Mouse (Mus musculus): ENCODE data around the gene Gm11099.

The Gm11099 gene

GRCm38 (mm10) chr2:58859134-58859533 lies at the start of gene Gm11099:
Gene Gm11099 (plus strand): TSS chr2:58859434.
- no peak for DNase-seq (ENCODE audit: low read depth)

- no peak for DNase-seq (ENCODE audit: low read depth)
Observed at GRCm38 (mm10) chr2:58812941-58813340, 46.3 kb upstream of the Gm11099 start.

GRCm38 (mm10) chr2:58828910-58829600 lies 30.2 kb upstream of the Gm11099 start:
- no peak for DNase-seq (ENCODE audit: low read depth)

GRCm38 (mm10) chr2:58829981-58830742 lies 29.1 kb upstream of the Gm11099 start:
- no peak for DNase-seq (ENCODE audit: low read depth)

GRCm38 (mm10) chr2:58832253-58832980 lies 26.8 kb upstream of the Gm11099 start:
- no peak for DNase-seq (ENCODE audit: low read depth)

- DNase-seq (ENCODE audit: low read depth), result no peak
Observed at GRCm38 (mm10) chr2:58841021-58841420, 18.2 kb upstream of the Gm11099 start.

GRCm38 (mm10) chr2:58842443-58842842 lies 16.8 kb upstream of the Gm11099 start:
- DNase-seq (ENCODE audit: low read depth), result no peak

- DNase-seq (ENCODE audit: low read depth), result no peak
Observed at GRCm38 (mm10) chr2:58844499-58844898, 14.7 kb upstream of the Gm11099 start.

GRCm38 (mm10) chr2:58879876-58880275 lies 20.6 kb downstream of the Gm11099 start:
- no peak for DNase-seq (ENCODE audit: low read depth)

GRCm38 (mm10) chr2:58905057-58905456 lies 45.8 kb downstream of the Gm11099 start:
- no peak for DNase-seq (ENCODE audit: low read depth)

GRCm38 (mm10) chr2:58906814-58907516 lies 47.7 kb downstream of the Gm11099 start:
- DNase-seq (ENCODE audit: low read depth), result no peak

- DNase-seq (ENCODE audit: low read depth), result no peak
Observed at GRCm38 (mm10) chr2:58912339-58912738, 53.1 kb downstream of the Gm11099 start.

- DNase-seq (ENCODE audit: low read depth), result no peak
Observed at GRCm38 (mm10) chr2:58918351-58918750, 59.1 kb downstream of the Gm11099 start.

GRCm38 (mm10) chr2:58925551-58925950 lies 66.3 kb downstream of the Gm11099 start:
- DNase-seq (ENCODE audit: low read depth), result no peak

- DNase-seq (ENCODE audit: low read depth), result no peak
Observed at GRCm38 (mm10) chr2:58941361-58941760, 82.1 kb downstream of the Gm11099 start.

- no peak for DNase-seq (ENCODE audit: low read depth)
Observed at GRCm38 (mm10) chr2:58948796-58949195, 89.6 kb downstream of the Gm11099 start.

- no peak for DNase-seq (ENCODE audit: low read depth)
Observed at GRCm38 (mm10) chr2:58952101-58952500, 92.9 kb downstream of the Gm11099 start.

- DNase-seq (ENCODE audit: low read depth), result no peak
Observed at GRCm38 (mm10) chr2:58956351-58956750, 97.1 kb downstream of the Gm11099 start.

- no peak for DNase-seq (ENCODE audit: low read depth)
Observed at GRCm38 (mm10) chr2:58956770-58957300, 97.6 kb downstream of the Gm11099 start.

Data from c-Kit-positive CD71-positive TER-119-negative erythroid progenitor cells, embryonic 14.5 days (primary cell).